Mouse (Mus musculus) layer of hippocampus, adult 11-12 months (tissue): ENCODE measurements around the gene Gdf1.
A peak's percentile ranks its signal among the peaks of the same experiment; 100 is the strongest.

ENCODE experiments used
- DNase-seq: peaks from one replicate; pipeline ENCODE4 v3.0.0; 2022; ENCODE audit warnings: low spot score

The Gdf1 gene

DNA sequence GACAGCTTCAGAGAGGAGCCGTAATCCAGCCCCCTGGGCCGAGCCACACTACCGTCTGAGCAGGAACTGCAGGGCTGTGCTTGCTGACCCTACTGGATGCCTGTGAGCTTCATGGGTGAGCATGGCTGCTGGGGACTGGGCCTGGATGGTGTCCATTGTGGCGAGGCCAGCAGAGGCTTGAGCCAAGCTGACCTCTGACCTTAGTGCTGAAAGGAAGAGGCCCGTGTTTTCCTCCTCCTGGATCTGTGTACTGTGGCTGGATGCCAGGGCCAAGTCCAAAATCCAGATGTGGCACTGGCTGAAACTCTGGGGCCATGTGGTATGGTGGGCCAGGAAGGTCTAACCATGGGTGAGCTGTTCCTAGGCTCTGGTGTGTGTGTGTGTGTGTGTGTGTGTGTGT, 34.4 kb downstream of the Gdf1 start:
- DNase-seq, result no peak

DNA sequence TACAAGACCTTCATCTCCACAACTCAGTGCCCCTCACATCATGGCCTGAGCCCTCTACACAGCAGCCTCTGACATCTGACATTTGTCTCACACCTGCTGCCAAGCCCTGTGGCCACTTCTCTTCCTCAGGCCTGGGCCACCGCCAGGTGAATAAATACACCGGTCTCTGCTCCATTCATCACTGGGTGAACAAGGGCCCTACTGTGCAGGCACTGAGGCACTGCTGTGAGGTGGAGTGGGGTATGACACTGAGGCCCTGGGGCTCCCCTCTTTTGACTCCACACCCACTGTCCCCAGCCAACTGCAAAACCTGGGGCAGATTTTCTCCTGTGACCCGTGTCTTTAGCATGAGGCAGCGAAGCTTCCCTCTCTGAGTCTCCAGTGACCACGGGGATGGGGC, 37.0 kb downstream of the Gdf1 start:
- DNase-seq, result no peak

DNA sequence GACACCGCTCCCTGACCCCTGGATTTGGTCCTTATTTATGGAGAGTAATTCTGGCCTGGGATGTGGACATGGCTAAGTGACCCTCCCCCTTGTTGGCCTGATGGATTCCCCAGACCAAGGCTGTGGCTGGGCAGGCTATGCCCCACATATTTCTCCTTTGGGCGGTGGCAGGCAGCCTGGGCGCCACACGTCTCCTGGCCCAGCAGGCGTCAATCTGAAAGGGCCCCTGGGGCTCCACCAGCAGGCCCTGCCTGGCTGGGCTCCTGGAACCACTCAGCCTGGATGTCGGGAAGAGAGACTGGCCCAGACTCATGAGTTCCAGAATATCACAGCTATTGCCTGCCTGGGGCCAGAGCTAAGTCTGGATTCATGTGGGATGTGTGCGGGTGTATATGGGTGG, 40.9 kb downstream of the Gdf1 start:
- no peak for DNase-seq

DNA sequence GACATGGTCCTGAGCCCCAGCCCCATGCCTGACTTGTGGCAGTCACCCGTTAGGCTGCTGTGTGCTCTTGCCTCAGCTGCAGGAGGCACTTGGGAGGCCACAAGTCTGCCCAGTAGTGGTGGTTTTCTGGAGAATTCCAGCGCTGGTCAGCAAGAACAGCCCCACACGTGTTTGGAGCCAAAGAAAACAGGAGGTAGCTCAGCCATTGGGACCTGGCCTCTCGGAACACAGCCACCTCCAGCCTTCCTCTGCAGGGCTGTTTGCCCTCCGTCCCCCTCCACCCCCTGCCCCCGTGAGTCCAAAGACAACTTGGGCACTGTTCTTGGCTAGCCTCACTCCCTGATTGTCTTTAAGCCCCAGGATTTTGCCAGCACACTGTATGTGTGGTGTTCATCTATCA, 42.3 kb downstream of the Gdf1 start:
- DNase-seq, result no peak

DNA sequence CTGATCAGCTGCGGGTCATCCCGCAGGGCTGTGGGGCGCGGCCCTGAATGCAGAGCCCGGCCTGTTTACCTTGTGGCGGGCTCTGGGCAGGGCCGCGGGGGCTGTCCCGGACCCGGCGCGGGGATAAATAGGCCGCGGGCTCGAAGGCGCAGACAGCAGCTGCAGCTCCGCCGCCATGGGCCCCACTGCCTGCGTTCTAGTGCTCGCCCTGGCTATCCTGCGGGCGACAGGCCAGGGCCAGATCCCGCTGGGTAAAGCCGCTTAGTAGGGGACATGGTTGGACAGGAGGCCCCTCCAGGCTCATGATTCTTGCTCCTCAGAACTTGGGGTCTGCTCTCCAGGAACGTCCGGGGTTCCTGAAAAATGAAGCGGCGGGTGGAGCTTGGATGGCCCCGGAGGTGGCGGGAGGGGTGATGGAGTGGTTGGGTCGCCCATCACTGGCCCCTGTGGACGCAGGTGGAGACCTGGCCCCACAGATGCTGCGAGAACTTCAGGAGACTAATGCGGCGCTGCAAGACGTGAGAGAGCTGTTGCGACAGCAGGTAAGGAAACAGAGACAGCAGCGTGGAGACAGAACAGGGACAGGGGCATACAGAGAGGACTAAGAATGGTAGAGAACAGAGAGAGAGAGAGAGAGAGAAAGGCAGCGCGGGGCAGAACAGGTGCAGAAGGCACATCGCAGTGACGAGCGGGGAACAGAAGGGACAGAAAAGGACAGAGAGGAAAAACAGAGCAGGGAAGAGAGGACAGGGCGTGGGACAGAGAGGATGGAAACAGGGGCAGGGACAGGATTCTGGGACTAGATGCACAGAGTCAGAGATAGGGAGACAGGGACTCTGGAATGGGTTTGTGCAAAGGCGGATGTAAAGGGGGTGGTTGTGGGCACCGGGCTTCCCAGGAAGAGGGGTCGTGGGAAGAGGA, 44.0 kb downstream of the Gdf1 start, which contains the start of gene Comp:
TSS of gene Comp (plus strand) at position 162 of the 921 bp plus-strand sequence.
- no peak for DNase-seq

DNA sequence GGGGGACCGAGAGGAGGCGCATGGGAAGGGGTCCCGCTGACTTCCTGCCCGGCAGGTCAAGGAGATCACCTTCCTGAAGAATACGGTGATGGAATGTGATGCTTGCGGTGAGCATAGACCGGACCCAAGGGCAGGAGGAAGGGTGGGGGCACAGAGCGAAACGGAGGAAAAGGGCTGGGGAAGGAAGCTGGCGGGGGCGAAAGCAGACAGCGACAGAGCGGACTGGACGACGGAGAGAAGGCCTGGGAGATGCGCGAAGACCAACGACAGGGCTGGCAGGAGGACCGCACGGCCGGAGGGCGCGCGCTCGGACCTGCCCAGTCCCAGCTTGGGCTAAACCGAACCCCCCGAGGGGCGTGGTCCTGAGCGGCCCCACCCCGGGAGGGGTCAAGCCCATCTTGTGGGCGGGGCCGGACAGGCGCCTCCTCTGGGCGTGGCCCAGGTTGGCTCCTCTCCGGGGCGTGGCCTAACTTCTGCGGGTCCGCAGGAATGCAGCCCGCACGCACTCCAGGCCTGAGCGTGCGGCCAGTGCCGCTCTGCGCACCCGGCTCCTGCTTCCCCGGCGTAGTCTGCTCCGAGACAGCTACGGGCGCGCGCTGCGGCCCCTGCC, 44.8 kb downstream of the Gdf1 start:
- peak; percentile 63 for DNase-seq

DNA sequence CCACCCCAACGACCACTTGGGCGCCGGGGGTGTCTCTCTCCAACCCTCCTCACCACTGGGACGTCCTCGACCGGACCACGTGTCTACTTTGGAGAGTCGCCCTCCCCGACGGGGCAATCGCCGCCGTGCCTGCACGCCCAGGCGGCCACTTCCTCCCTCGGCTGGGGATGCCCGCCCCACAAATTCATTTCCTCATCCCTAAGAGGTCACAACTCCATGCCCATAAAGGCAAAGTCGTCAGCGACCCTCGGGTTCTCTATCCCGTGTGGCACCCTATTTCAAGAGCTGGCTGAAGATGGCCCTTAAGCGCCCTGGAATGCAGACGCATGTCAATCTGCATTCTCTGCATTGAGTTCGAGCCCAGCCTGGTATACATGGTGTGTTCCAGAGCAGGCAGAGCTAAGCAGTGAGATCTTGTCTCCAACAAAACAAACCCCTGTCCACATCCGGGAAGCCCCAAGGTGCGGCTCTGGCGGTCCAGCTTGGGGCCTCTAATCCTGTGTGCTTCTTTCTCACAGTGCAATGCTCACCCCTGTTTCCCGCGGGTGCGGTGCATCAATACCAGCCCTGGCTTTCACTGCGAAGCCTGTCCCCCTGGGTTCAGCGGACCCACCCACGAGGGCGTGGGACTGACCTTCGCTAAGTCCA, 45.7 kb downstream of the Gdf1 start:
- DNase-seq, result no peak

DNA sequence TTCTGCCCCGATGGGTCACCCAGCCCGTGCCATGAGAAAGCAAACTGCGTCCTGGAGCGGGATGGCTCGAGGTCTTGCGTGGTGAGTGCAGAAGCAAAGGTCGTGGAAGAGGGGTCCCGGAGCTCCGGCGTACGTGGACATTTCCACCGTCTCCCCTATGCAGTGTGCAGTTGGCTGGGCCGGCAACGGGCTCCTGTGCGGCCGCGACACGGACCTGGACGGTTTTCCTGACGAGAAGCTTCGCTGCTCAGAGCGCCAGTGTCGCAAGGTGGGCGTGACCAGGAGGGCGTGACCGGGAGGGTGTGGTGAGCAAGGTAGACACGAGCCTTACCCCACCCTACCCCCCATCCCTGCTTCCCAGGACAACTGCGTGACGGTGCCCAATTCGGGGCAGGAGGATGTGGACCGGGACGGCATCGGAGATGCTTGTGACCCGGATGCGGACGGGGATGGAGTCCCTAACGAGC, 46.7 kb downstream of the Gdf1 start:
- DNase-seq, result no peak

DNA sequence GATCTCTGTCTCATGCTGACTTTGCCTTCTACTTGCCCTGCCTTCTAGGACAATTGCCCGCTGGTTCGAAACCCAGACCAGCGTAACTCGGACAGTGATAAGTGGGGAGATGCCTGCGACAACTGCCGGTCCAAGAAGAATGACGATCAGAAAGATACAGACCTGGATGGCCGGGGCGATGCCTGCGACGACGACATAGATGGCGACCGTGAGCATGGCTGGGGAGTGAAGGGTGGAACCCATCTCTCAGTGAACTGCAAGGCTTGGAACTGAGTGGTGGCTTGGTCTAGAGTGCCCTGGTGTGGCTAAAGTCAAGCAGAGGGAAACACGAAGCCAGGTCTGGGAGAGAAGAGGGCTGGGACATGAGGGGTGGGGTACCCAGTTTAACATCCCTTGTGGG, 47.4 kb downstream of the Gdf1 start:
- no peak for DNase-seq

DNA sequence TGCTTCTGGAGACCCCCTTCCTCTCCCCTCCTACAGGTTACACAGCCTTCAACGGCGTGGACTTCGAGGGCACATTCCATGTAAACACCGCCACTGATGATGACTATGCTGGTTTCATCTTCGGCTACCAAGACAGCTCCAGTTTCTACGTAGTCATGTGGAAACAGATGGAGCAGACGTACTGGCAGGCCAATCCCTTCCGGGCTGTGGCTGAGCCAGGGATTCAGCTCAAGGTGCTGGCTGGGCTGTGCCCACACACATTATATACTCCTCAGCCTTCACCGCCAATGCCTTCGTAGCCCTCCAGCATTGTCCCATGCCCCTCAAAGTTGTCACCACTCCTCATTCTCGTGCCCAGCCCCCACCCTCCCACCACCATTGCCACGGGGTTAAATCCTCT, 50.5 kb downstream of the Gdf1 start:
- DNase-seq, result no peak
